Mouse (Mus musculus) liver, embryonic 11.5 days (tissue): ENCODE data around the gene Zmat3. TPM values are rescaled to one million over a fixed set of nuclear protein-coding genes. Genes with fewer than 3 reads are reported as not detected.

Experiments
- ATAC-seq: fragments of 200-750 bp; cut with Nextera tagmentation; replicated peaks from 2 replicates; pipeline ENCODE4 v1.8.0; 2017; ENCODE audit warnings: moderate number of reproducible peaks, mild to moderate bottlenecking, moderate TSS enrichment, moderate library complexity; ENCODE audit not compliant: low FRiP score
- DNase-seq: peaks from one replicate; pipeline ENCODE4 v3.0.0-alpha.2; 2017; ENCODE audit warnings: low spot score
- H3K27ac ChIP-seq: fragments of 300-500 bp; sonication (generic); 2 replicates; pipeline ENCODE4 v1.5.1; 2014; ENCODE audit warnings: mild to moderate bottlenecking, low read depth, low read length, control low read depth
- H3K27me3 ChIP-seq: fragments of 300-500 bp; sonication (generic); replicated peaks from 2 replicates; pipeline ENCODE4 v1.6.1; 2014; ENCODE audit warnings: low read length, mixed read lengths; ENCODE audit not compliant: control insufficient read depth, insufficient read depth
- H3K36me3 ChIP-seq: fragments of 300-500 bp; sonication (generic); 2 replicates; pipeline ENCODE4 v1.6.1; 2014; ENCODE audit warnings: mild to moderate bottlenecking, low read length, moderate library complexity, mixed read lengths; ENCODE audit not compliant: control insufficient read depth, insufficient read depth
- H3K4me1 ChIP-seq: fragments of 300-500 bp; sonication (generic); replicated peaks from 2 replicates; pipeline ENCODE4 v1.6.1; 2014; ENCODE audit warnings: low read length, mixed read lengths; ENCODE audit not compliant: control insufficient read depth, insufficient read depth
- H3K4me2 ChIP-seq: fragments of 300-500 bp; sonication (generic); 2 replicates; pipeline ENCODE4 v1.6.1; 2014; ENCODE audit warnings: mild to moderate bottlenecking, control low read depth, moderate library complexity
- H3K4me3 ChIP-seq: fragments of 300-500 bp; sonication (generic); 2 replicates; pipeline ENCODE4 v1.5.1; 2014; ENCODE audit warnings: low read depth, low read length, control low read depth
- H3K9ac ChIP-seq: fragments of 300-500 bp; sonication (generic); 2 replicates; pipeline ENCODE4 v1.6.1; 2014; ENCODE audit warnings: low read depth, low read length, control low read depth
- H3K9me3 ChIP-seq: fragments of 300-500 bp; sonication (generic); 2 replicates; pipeline ENCODE4 v1.6.1; 2016; ENCODE audit warnings: low read length, inconsistent platforms, mixed read lengths; ENCODE audit not compliant: control insufficient read depth
- whole genome bisulfite sequencing: fragments of 180-500 bp; shearing (Covaris S2); extraction: QIAGEN DNeasy Blood & Tissue Kit; methylation state at CpG from one replicate; pipeline ENCODE4 v1.1.7; 2014; 5-methylcytosine and 5-hydroxymethylcytosine counted together
- polyA plus RNA-seq: library from polyadenylated mRNA; unstranded; fragments of >200 nt; fragmentation: Nextera tagmentation; extraction: Ambion mirVana; gene quantifications from 2 replicates; pipeline ENCODE4 v1.2.1, GENCODE M21; 2014

The Zmat3 gene
- polyA plus RNA-seq, 1 experiment from 2014 or later: 2.8 TPM

DNA sequence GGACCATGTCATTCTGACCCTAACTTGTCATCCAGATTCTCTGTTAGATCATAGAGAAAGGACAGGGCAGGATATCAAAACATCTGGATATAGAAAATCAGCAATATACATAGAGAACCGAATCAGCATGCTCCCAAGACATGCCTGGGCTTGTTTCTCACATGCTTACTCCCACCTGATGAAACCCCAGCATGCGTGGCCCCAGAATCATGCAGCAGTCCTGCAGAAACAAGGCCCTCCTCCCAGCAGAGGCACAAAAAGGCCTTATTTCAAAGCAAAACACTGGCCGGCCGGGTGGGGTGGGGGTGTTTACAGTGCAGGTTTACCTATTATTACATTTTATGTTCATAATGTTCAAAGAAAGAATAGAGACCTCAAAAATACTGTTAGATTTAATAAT, 1.6 kb downstream of the Zmat3 start:
- Histone ChIP-seq H3K4me2 (no peak overlapping the region; the same call in 1 of the 2 replicates), H3K27me3 (peaks cover 6% of the 10 kb centered on the region), H3K4me1 (peaks cover 4% of the 10 kb centered on the region; the same call in 1 of the 2 replicates), H3K4me3 (no peak overlapping the region), H3K9ac (no peak overlapping the region), H3K9me3 (no peaks in the 10 kb centered on the region), H3K27ac (no peak overlapping the region), H3K36me3 (no peaks in the 10 kb centered on the region)
- DNase-seq (no peak), ATAC-seq (no peak)
- whole genome bisulfite sequencing: 72% methylated on average over 4 of the region's 4 CpGs

DNA sequence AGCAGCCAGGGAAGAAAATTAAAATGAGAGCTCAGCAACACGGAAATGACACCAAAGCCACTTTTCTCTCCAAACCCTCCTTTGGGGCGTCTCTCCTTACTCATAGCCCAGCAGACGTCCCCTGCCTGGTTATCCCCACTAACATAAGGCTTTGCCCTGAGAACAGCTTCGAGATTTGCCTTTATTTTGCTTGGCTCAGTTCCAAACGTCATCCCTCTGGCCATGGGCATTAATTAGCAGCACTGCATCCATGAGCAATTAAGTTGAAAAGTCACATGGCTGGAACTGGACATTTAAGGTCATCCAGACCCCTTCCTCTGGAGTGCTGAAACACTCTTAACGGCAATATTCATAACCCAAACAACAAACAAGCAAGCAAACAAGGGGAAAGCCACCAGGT, 4.6 kb downstream of the Zmat3 start:
- no peak for DNase-seq
- no peak overlapping the region for H3K4me2 ChIP-seq
- H3K4me3 ChIP-seq: no peak overlapping the region
- WGBS: 62% methylated on average over 6 of the region's 6 CpGs
- H3K9ac ChIP-seq: no peak overlapping the region
- H3K27me3 ChIP-seq: no peaks in the 10 kb centered on the region
- H3K9me3 ChIP-seq: no peaks in the 10 kb centered on the region
- no peak overlapping the region for H3K27ac ChIP-seq
- H3K4me1 ChIP-seq: peaks cover 4% of the 10 kb centered on the region; the same call in 1 of the 2 replicates
- H3K36me3 ChIP-seq: no peaks in the 10 kb centered on the region
- no peak for ATAC-seq

- Histone ChIP-seq H3K4me1 (no peaks in the 10 kb centered on the region), H3K36me3 (no peaks in the 10 kb centered on the region)
These were observed 17.9 kb downstream of the Zmat3 start for GRCm38 (mm10) chr3:32347881-32348280.

DNA sequence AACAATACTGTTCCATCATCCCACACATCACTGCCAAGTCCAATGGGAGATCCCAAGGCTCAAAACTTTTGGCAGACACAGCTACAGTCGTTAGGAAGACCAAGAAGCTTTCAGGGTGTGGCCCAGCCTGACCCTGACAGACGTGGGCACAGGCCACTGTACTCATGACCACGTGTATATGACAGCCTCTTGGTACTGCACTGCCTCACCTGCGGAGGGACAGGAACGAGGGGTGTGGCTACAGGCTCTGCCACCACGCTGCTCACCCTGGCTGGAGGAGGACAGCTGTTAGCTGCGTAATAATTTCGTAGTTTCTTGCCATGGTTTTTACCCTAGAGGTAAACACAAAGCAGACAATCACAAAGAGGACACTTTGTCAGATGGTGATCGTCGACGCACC, 20.6 kb downstream of the Zmat3 start:
- Histone ChIP-seq H3K27me3 (no peaks in the 10 kb centered on the region), H3K4me3 (no peak overlapping the region), H3K27ac (no peak overlapping the region), H3K36me3 (no peaks in the 10 kb centered on the region), H3K4me2 (no peak overlapping the region), H3K4me1 (no peaks in the 10 kb centered on the region), H3K9ac (no peak overlapping the region), H3K9me3 (no peaks in the 10 kb centered on the region)
- no peak for DNase-seq
- no peak for ATAC-seq
- 77% methylated on average over 11 of the region's 11 CpGs for WGBS

More at GRCm38 (mm10) chr3:32347881-32348280, 17.9 kb downstream of the Zmat3 start:
- no peak overlapping the region for H3K9ac ChIP-seq
- WGBS: 89% methylated on average over 6 of the region's 6 CpGs
- no peak overlapping the region for H3K4me2 ChIP-seq
- H3K4me3 ChIP-seq: no peak overlapping the region
- no peak for ATAC-seq
- H3K27me3 ChIP-seq: no peaks in the 10 kb centered on the region
- DNase-seq: no peak
- H3K27ac ChIP-seq: no peak overlapping the region
- no peaks in the 10 kb centered on the region for H3K9me3 ChIP-seq

DNA sequence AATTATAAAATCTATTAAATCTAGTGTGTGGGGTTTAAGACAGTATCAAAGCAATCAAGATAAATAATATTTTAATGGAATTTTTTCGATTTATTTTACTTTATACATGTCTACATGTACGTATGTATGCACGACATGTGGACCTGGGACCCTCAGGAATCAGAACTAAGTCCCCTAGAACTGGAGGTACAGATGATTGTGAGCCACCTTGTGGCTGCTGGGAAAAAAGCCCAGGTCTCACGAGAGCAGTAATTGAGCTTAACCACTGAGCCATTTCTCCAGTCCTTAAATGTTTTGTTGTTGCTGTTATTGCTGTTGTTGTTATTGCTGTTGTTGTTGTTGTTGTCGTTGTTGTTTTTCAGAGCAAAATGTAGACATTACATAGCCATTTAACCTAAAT, 21.0 kb downstream of the Zmat3 start:
- Histone ChIP-seq H3K27me3 (no peaks in the 10 kb centered on the region), H3K4me3 (no peak overlapping the region), H3K9me3 (no peaks in the 10 kb centered on the region), H3K4me1 (no peaks in the 10 kb centered on the region), H3K36me3 (no peaks in the 10 kb centered on the region), H3K27ac (no peak overlapping the region), H3K9ac (no peak overlapping the region), H3K4me2 (no peak overlapping the region)
- WGBS: 70% methylated on average over 5 of the region's 5 CpGs
- ATAC-seq (no peak), DNase-seq (no peak)

DNA sequence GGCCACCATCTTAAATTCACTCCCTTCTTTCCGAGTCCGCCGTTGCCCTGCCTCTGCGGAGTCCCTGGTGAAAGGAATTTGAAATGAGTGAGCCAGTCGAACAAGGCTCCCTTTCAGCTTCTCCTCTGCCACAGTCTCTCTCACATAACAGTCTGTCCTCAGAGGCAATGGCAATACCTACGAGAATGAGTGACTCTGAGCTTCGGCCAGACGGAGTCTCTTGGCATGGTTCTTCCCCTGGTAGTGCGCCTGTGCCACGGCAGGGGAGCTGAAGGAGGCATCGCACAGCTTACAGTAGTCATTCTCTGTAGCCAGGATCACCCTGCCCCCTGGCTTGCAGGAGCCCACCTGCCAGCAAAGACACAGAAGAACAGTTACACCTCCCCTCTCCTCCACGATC, 22.4 kb downstream of the Zmat3 start:
- no peak overlapping the region for H3K27ac ChIP-seq
- DNase-seq (no peak), ATAC-seq (no peak)
- no peaks in the 10 kb centered on the region for H3K4me1 ChIP-seq
- no peaks in the 10 kb centered on the region for H3K27me3 ChIP-seq
- no peak overlapping the region for H3K4me2 ChIP-seq
- 91% methylated on average over 12 of the region's 12 CpGs for WGBS
- no peak overlapping the region for H3K9ac ChIP-seq
- H3K36me3 ChIP-seq: no peaks in the 10 kb centered on the region
- no peaks in the 10 kb centered on the region for H3K9me3 ChIP-seq
- H3K4me3 ChIP-seq: no peak overlapping the region

DNA sequence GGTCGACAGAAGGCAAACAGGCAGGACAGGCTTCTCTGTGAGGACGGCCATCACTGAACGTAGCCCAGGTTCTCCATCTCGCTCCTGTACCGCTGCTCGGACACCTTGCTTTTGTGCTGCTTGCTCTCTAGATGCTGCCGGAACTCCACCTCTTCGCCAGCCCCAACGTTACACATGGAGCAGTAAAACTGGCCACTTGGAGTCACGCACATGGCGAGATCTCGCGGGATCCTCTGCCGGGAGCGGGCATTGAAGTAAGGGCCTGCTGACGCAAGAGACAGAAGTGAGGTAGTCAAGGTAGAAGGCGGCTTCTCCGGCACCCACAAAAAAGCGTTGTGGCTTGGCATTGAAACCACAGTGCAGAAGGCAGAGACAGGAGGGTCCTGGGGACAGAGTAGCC, 24.4 kb downstream of the Zmat3 start:
- Histone ChIP-seq H3K9me3 (no peaks in the 10 kb centered on the region), H3K4me3 (no peak overlapping the region), H3K4me1 (no peaks in the 10 kb centered on the region), H3K4me2 (no peak overlapping the region), H3K27me3 (no peaks in the 10 kb centered on the region), H3K9ac (no peak overlapping the region), H3K27ac (no peak overlapping the region), H3K36me3 (no peaks in the 10 kb centered on the region)
- ATAC-seq (no peak), DNase-seq (no peak)
- WGBS: 93% methylated on average over 19 of the region's 19 CpGs

GRCm38 (mm10) chr3:32338231-32338630, 27.6 kb downstream of the Zmat3 start:
- Histone ChIP-seq H3K4me3 (no peak overlapping the region), H3K9me3 (no peaks in the 10 kb centered on the region), H3K4me2 (no peak overlapping the region), H3K4me1 (no peaks in the 10 kb centered on the region), H3K27me3 (no peaks in the 10 kb centered on the region), H3K36me3 (no peaks in the 10 kb centered on the region), H3K27ac (no peak overlapping the region), H3K9ac (no peak overlapping the region)
- no peak; the same call in 1 of the 2 replicates for ATAC-seq
- DNase-seq: no peak
- WGBS: 77% methylated on average over 7 of the region's 7 CpGs

- Histone ChIP-seq H3K9ac (no peak overlapping the region), H3K27me3 (no peaks in the 10 kb centered on the region), H3K4me2 (no peak overlapping the region), H3K36me3 (no peaks in the 10 kb centered on the region), H3K9me3 (no peaks in the 10 kb centered on the region), H3K4me1 (no peaks in the 10 kb centered on the region), H3K27ac (no peak overlapping the region), H3K4me3 (no peak overlapping the region)
- DNase-seq (no peak), ATAC-seq (no peak)
- WGBS: 84% methylated on average over 7 of the region's 7 CpGs
These were observed 28.0 kb downstream of the Zmat3 start for GRCm38 (mm10) chr3:32337770-32338169.
